Mouse (Mus musculus) gastrocnemius, adult 18-20 months (tissue): ENCODE results near the gene Hectd4. TPM values are rescaled to one million over a fixed set of nuclear protein-coding genes. Genes with fewer than 3 reads are reported as not detected.
A peak's percentile ranks its signal among the peaks of the same experiment; 100 is the strongest.
"Not testable (repeated sequence)": the region's sequence is repeated elsewhere in the genome, so short reads cannot be mapped to it uniquely, and the experiment has no call there.

Experiments used
- DNase-seq: peaks from one replicate; pipeline ENCODE4 v3.0.0; 2021; ENCODE audit warnings: low spot score
- total RNA-seq, 2 experiments: library from RNA; stranded (reverse); gene quantifications; 2 replicates each; pipeline ENCODE4 v1.2.3; 2021

Hectd4 gene
- total RNA-seq, 2 experiments from 2014 or later, result 11.3 to 11.8 TPM

- DNase-seq, result not testable (repeated sequence)
These were observed 14.4 kb upstream of the Hectd4 start for GRCm38 (mm10) chr5:121205537-121206130.

GRCm38 (mm10) chr5:121206540-121206939 lies 13.5 kb upstream of the Hectd4 start:
- DNase-seq, result no peak

GRCm38 (mm10) chr5:121206984-121207383 lies 13.0 kb upstream of the Hectd4 start:
- no peak for DNase-seq

- no peak for DNase-seq
These were observed 10.0 kb upstream of the Hectd4 start for GRCm38 (mm10) chr5:121209755-121210600.

GRCm38 (mm10) chr5:121210601-121210924 lies 9.5 kb upstream of the Hectd4 start:
- no peak for DNase-seq

GRCm38 (mm10) chr5:121212108-121212507 lies 7.9 kb upstream of the Hectd4 start:
- DNase-seq, result no peak

- DNase-seq, result no peak
These were observed 5.3 kb upstream of the Hectd4 start for GRCm38 (mm10) chr5:121214707-121215106.

GRCm38 (mm10) chr5:121215380-121216125 lies 4.5 kb upstream of the Hectd4 start:
- peak; percentile 53 for DNase-seq

- no peak for DNase-seq
These were observed 3.9 kb upstream of the Hectd4 start for GRCm38 (mm10) chr5:121216126-121216446.

- DNase-seq, result not testable (repeated sequence)
These were observed 3.3 kb upstream of the Hectd4 start for GRCm38 (mm10) chr5:121216584-121217312.

GRCm38 (mm10) chr5:121217313-121217634 lies 2.7 kb upstream of the Hectd4 start:
- DNase-seq, result no peak

- DNase-seq, result no peak
These were observed 829 bp upstream of the Hectd4 start for GRCm38 (mm10) chr5:121219190-121219589.

GRCm38 (mm10) chr5:121220732-121221301 lies 798 bp downstream of the Hectd4 start:
- peak; percentile 10 for DNase-seq

GRCm38 (mm10) chr5:121221328-121221850 lies 1.4 kb downstream of the Hectd4 start:
- no peak for DNase-seq

- DNase-seq, result not testable (repeated sequence)
These were observed 4.0 kb downstream of the Hectd4 start for GRCm38 (mm10) chr5:121224020-121224419.

GRCm38 (mm10) chr5:121224856-121225255 lies 4.8 kb downstream of the Hectd4 start:
- no peak for DNase-seq

- no peak for DNase-seq
These were observed 5.8 kb downstream of the Hectd4 start for GRCm38 (mm10) chr5:121225854-121226253.

GRCm38 (mm10) chr5:121226406-121226805 lies 6.4 kb downstream of the Hectd4 start:
- no peak for DNase-seq

- DNase-seq, result no peak
These were observed 6.8 kb downstream of the Hectd4 start for GRCm38 (mm10) chr5:121226845-121227244.

GRCm38 (mm10) chr5:121227330-121227729 lies 7.3 kb downstream of the Hectd4 start:
- not testable (repeated sequence) for DNase-seq

- no peak for DNase-seq
These were observed 9.2 kb downstream of the Hectd4 start for GRCm38 (mm10) chr5:121229182-121229581.
